Mouse (Mus musculus) thymus, postnatal 14 days (tissue): ENCODE measurements around the gene Armc3.
A peak's percentile ranks its signal among the peaks of the same experiment; 100 is the strongest.

Source experiments
- DNase-seq: peaks from one replicate; pipeline ENCODE4 v3.0.0; 2021

Gene Armc3

DNA sequence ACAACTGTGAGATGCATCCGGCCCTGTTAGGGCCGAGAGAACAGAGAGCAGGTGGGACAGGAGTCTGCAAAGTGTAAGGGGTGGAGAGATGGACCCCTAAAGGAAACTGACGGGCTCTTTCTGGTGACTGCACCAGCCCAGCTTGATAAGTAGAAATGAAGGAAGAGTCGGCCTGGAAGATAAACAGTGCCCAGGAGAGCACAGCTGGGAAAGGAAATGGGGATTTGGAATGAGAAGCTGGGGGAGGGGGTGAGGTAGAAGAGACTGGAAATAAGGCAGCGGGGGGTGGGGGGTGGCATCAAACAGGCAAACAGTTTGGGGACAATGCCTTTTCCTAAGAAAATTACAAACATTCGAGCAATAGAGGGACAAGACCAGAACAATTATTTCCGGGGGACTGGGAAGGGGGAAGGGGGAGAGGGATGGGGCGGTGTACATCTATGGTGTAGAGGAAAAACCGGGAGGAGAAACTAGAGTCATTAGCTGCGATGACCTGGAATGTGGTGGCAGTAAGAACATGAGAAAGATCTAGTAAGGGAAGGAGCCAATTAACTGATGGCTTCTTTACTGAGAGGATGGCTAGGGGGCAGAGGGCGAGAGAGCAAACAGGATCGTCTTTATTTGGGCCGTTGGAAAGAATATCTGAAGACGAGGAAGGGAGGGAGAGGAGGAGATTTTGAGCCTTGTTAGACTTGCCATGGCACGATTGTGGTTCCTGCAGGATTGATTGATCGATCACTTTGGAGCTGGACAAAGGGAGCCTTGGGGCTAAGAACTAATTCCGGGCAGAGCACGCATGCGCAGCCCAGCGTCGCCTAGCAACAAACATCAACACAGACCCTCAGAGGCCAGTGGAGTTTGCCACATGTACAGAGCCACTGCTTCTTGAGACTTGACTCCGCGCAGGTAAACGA lies at the start of gene Armc3:
TSS of gene Armc3 (plus strand) at position 851 of the 914 bp plus-strand sequence.
- DNase-seq, result peak; percentile 46

DNA sequence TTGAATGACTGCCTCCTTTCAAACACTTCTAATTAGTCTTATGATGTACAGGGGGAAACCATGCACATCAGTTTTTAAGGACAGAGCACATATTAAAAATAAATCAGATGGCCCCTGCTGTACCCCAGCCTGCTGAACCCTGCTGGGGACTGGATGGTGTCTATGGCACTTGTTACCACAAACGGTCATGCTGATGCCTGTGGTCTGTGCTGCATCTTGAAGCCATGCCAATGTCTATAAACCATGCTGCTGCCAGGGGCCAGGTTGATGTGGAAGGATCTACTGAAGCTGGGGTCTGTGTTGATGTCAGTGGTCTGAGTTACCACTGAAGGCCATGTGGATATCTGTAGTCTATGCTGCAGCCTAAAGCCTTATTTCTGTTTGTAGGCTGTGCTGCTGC lies 46.4 kb upstream of the Armc3 start:
- DNase-seq, result no peak

DNA sequence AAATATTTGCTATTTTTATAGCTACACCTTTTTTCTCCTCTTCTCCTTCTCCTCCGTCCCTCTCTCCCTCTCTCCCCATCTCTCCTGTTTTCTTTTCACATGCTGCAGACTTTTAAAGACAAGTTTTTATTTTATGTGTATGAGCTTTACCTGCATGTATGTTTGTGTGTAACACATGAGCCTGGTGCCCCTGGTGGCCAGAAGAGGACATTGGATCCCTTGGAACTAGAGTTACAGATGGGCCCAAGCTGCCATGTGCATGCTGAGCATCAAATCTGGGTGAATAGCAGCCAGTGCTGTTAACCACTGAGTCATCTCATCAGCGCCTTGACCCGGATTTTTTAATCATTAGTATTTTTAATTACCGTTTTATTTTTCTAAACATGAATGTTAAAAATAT lies 42.9 kb upstream of the Armc3 start:
- DNase-seq, result peak; percentile 70

DNA sequence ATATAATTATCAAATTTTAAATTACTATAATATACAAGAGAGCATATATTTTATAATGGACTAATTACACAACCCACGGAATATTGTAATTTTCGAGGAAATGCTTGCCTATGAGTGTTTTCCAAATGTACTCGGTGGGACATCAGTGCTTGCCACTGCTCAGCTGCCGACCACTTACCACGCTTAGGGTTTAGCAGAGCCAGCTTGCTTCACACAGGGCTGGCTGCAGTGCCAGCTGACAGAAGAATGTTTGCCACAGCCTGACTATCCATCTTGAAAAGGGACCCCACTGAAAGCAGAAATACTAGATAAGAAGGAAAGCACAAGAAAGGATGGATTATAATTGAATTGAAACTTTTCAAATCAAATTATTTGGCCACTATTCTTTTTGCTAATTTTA lies 39.6 kb upstream of the Armc3 start:
- DNase-seq, result no peak

DNA sequence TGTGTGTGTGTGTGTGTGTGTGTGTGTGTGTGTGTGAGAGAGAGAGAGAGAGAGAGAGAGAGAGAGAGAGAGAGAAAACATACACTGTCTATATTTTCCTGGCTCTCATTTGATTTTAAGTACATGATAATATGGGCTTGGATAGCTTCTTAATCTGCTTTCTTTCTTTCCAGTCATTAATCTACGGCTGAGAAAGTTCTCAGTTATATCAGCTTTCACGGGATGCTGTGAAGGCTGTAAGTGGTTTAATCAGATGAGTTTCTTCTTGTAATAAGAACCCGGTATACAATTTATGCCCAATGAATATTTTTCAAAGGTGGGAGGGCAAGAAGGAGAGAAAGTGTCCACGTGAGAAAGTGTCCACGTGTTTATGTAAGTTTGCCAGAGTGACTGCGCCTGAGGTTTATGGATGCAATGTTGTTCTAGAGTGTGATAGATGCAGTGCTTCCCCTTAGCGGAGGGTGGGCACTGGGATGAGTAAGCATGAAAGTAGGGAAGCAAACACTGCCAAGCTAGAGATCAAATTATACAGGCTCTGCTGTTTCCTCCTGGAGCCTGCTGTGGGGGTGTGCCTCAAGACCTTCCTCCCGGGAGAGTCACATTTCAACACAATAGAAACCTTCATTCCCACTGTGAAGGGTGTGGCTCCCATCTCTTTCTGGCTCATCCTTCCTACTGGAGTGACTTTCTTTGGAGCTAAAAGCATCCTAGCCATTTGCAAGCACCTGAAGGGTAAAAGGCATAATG lies 38.6 kb upstream of the Armc3 start:
- DNase-seq, result no peak

DNA sequence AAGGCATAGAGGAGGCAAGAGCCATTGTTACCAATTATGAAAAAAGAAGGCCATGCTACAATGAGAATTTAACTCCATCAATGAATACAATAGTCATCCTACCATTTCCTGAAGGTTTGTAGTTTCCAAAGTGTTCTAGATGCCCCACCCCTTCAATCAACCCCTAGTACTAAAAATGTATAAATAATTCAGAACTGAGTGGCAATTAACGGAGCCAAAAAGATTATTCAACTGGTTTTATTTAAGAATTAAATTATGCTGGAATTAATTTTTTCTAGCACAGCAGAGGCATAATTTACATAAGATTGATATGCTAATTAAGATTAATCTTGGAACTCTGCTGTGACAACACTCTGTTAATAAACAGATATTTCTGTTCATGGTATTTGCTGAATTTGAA lies 34.9 kb upstream of the Armc3 start:
- DNase-seq, result no peak

DNA sequence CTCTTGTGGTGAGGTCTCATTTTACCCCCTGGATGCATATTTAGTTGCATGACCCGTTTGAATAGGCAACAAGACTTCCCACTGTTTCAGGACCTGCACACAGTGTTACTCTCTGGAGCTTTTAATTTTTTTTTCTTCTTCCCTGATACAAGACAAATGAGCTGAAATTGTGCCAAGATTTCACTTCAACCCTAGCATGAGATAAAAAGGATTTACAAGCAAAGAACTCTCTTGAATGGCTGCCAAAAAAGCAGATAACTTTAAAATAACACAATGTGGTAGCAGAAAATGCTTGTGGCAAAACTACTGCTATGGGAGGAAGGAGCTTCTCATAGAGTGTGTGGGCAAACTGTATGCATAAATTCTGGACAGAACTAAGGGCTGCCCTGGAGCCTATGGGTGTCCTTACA lies 22.3 kb upstream of the Armc3 start:
- no peak for DNase-seq

DNA sequence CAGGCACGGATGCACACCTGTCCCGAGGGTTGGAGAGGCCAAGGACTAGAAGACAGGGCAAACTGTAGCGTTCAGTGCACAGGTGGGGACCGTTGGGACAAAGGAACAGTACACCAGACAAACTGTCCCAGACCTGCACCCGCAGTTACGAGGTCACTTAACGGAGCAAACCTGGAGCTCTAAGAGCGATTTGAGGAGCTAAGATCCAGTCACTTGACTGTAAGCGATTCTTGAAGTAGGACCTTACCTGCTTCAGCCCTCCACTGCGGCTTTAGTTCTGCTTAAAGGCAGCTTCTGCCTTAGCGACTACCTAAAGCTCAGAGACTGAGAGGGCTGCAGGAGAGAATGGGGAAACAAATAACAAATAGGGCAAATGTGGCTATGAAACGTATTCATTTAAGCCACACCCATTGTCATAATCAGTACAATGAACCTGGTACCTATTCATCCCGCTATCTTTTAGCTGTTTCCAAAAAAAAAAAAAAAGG lies 308 bp downstream of the Armc3 start:
- no peak for DNase-seq

DNA sequence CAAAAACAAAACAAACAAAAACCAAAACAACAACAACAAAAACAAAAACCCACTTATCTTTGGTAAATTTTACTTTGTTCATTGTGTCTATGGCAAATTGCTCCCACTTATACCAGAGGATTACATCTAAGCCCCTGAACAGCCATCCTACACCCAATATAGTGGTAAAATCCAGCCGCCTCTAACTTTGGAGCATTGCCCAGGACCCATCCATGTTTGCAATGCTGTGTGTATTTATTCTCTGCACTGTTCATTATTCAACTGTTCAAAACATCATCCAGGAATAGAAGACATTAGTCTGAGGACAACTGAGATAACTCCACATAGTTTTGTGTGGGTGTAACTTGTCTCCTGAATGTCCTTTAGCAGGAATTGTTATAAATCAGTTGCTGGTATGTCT lies 1.0 kb downstream of the Armc3 start:
- DNase-seq, result no peak

DNA sequence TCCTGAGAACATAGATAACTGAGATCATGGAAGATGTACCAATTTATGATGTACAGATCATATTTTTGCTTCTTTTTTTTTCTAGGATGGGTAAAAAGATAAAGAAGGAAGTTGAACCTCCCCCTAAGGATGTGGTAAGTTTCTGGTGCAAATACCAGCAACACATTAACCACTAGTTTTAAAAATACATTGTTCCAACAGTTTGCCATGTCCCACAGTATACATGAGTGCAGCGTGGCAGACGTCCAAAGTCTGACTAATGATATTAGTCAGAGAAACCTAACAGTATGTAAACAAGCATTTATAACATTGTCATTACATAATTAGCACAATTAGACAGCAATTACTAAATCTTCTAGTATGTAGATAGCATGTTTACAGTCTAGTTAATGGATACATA lies 2.6 kb downstream of the Armc3 start:
- no peak for DNase-seq

DNA sequence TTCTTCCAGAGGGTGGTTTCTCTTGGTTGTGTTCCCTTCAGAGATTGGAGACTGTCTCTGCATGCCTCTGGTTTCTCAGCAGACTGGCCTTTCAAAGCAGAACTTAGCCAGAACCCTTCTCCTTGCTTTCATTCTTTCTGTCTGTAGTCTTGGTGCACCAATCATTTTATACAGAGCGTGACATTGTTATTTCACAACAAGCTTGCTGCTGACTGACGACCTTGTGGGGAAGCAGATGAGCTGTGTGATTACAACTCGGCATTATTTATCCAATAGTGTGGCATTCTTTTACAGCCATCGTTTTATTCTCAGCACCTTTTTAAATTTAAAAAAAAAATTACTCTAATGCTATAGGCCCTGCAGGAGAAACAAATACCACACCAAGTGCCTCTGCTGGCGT lies 35.2 kb downstream of the Armc3 start:
- no peak for DNase-seq

DNA sequence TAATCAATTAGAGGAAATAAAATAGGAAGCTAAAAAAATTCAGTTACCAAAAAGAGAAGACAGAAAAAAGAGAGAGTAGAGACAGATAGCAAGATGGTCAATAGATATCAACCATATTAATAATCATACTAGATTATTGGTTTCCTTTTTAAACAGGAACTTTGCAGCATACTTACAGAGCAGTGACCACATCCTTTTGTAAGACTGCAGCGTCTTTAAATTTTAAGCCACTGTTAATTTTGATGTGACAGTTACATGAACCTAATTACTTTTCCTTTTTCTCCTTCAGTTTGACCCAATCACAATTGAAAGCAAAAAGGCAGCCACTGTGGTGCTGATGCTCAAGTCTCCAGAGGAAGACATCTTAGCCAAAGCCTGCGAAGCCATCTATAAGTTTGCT lies 36.1 kb downstream of the Armc3 start:
- DNase-seq, result no peak

DNA sequence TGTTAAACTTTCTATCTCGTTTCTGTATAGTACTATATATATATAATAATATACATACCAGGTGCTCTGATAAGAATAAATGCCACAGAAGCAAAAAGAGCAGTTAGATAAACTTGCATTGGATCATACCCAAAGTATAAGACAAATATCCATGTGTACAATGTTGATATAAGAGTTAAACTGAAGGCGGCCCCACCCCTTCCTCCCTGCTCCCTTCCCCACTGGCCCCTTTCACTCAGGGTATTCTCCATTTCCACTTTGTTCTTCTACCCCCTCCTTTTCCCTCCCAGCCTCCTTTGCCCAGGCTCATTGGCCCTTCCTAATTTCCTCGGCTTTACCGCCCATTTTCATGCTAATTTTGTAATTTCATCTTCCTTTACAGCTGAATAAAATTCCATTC lies 36.5 kb downstream of the Armc3 start:
- DNase-seq, result no peak

DNA sequence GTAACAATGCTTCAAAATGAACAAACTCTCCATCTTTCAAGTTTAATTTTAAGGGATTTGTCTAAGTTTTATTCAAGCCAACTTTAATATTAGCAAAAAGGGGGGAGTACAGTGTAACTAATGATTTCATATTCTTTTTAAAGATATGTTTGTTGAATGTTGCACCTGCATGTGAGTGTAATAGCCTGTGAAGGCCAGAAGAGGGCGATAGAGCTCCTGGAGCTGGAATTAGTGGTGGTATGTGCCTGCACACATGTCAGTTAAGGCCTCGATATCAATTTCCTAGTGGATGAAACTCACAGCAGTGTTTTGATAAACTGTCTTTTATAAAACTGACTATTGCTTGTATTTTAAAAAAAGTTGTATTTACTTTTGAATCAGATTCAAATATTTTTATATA lies 39.7 kb downstream of the Armc3 start:
- DNase-seq, result peak; percentile 26

DNA sequence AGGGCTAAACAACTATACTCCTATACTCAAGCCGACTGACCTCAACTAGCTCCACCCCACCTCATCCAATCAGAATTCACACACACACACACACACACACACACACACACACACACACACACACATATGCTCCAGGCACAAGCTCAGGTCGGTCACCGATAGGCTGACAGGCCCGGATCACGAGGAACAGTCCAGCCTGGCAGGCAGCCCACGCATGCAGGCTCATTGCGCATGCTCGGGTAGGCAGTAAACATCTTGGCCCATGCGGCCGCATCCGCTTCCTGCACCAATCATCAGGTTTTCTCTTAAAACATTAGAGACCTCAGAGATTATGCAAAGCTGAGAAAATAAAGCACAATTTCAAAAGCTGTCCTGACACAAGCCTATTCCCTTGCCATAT lies 50.5 kb downstream of the Armc3 start:
- no peak for DNase-seq

DNA sequence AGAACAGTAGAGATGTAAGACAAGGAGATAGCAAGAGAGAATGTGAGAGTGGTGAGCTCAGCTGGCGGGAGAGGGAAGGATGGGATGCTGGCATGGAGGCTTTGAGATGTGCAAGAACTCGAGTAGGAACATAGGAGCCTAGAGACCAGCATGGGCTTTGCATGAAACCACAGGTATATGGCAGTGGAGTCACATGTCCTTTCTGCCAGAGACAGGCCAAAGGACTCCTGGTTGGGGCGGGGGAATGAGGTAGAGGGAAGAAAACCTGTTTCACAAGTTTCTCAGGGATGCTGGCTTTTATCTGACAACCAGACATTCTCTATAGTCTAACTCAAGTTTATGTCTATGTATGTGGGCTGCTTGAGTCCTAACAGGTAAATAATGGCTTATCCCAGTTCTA lies 55.9 kb downstream of the Armc3 start:
- DNase-seq, result no peak

DNA sequence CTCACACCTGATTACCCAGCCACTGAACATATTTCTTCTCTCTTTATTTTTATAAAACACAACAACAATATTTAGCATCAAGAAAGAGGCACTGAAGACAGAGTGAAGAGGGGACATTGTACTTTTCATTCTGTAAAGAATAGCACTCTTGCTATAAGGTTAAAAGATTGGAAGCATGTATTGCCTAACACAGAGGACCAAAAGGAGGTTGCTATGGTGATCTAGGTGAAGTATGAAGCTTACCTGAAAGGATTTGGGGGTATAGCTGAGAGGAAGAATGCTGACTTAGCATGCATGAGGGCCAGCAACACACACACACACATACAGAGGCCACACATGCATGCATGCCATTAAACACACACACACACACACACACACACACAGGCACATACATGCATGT lies 58.2 kb downstream of the Armc3 start:
- no peak for DNase-seq

DNA sequence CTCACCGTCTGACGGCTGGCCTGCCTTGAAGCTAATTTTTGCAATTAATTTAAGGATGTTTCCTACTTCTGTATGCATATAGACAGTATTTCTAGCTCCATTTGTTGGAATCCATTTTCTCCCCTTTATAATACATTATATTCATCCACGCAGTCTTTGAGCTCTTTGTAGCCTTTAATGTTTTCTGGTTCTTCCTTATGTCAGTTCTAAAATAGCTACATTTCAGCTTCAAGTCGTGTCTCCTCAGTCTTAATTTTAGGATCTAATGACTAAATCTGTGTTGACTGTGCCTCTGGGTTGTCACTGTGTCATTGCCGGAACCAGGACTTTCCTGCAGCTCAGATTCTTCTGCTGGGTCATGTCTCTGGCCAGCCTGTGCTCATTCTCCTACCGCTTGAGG lies 61.3 kb downstream of the Armc3 start:
- DNase-seq, result no peak

DNA sequence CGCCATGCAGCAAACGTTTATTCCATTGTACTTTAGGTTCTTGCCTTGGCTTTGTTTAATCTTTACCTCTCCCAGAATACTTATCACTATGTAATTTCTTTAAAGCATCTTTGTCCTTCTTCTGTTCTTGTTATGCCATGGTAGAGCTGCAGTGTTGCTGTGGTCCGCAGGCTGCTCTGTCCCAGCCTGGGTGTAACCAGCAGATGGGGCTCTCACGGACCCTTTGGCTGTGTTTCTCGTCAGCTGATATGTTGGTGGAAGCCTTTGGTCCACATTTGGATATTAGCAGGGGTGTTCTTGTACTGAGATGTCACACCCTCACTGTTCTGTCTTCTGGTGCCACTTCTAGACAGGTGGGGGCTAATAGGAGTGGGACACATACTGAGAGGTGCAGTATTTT lies 64.3 kb downstream of the Armc3 start:
- peak; percentile 37 for DNase-seq

DNA sequence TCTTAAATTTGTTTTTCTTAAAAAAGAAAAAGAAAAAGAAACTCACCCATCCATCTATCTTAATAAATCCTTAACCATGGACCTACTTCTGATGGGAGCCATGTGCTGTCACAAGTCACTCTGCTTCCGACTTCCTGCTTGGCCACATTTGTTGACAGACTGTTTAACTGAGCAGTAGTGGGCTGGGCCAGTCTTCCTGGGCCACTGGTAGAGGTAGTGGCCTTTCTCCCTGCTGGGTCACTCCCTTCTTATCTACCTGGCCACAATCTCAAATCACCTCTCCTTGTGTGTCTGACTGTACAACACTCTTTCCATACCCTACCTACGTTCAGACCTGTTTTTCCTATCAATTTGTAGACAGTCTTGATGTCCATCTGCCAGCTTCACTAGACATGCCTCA lies 66.7 kb downstream of the Armc3 start:
- DNase-seq, result no peak

DNA sequence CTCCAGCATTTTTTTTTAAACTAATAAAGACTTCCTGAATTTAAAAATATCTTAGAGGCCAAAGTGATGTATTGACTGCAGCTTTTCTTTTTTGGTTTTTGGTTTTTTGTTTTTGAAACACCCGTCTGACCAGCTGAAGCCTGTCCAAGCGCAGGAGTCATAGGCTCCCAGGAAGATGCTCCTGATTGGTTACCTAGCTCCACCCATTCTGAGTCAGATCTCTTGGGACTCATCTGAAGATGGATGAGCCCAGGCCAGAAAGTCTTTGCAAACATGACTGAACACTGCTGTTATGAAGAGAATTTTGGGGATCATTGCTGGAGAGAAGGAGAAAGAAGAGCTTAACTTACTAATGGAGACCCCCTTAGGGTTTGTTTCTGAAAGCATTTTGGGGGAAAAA lies 68.3 kb downstream of the Armc3 start:
- no peak for DNase-seq

DNA sequence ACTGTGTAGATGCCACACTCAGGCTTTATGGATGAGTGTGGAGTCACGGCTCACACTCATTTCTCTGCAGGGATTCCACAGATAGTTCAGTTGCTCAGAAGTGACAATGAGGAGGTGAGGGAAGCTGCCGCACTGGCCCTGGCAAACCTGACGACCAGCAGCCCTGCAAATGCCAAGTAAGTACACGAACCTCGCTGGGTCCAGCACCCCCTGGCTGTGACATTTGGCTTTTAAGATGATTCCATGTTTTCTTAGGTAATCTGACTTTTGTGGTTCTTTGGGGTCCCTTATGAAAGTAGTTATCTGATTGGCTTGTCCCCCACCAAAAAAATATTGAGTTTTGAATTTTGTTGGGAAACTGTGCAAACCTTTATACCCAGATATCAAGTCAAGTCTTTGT lies 70.9 kb downstream of the Armc3 start:
- peak; percentile 13 for DNase-seq

DNA sequence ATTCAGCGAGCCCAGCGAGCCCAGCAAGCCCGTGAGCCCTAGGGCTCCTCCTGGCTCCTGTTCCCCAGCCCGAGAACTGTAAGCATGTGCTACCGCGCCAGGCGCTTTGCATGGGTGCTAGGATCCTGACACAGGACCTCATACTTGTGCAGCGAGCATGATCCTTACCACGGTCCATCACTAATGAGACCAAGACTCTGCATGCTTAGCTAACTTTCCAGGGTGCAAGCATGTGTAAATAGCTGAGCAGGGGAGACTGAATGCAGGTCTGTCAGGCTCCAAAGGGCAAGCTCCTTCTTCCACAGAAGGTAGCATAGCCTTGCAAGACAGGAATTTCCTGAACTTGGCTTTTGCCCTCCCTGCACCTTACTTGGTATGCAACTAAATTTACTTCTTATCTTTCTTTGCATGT lies 71.6 kb downstream of the Armc3 start:
- DNase-seq, result no peak

DNA sequence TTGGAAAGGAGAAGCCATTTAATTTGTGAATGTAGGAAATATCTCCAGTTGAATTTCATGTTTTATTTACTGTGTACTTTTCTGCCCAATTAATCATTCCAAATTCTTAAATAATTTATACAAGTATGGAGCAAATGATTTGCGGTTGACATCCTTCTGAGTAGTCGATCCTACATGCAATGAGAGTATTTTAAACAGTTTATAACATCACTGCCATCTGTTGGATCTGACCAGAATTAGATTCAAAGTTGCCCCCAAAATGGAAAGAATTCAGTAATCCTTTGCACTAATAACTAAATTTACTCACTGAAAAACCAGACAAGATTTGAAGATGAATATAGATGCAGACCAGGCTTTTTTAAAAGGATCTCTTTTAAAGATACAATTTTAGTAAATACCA lies 75.5 kb downstream of the Armc3 start:
- no peak for DNase-seq
